Mouse (Mus musculus): ENCODE data around the gene Ncaph2. TPM values are rescaled to one million over a fixed set of nuclear protein-coding genes. Genes with fewer than 3 reads are reported as not detected.

The Ncaph2 gene
- polyA plus RNA-seq, 1 experiment from 2014 or later = 151 TPM

DNA sequence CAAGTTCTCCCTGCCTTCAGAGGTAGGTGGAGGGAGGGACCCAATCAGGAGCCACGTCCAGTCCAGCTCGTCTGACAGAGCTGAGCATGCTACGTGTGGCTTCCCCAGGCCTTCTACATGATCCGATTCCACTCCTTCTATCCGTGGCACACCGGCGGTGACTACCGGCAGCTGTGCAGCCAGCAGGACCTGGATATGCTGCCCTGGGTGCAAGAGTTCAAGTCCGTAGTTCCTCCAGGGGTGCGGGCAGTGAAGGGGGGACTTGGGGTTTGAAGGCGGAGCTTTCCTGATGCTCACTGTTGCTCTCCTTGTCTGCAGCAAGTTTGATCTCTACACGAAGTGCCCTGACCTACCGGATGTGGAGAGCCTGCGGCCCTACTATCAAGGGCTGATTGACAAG, 19.1 kb upstream of the Ncaph2 start:
- no peak overlapping the region for H3K4me3 ChIP-seq (ENCODE audit: low read length)
- ATAC-seq (ENCODE audit: low FRiP score, low TSS enrichment) = no peak
- H3K4me1 ChIP-seq (ENCODE audit: control insufficient read depth, insufficient read depth, low read length) = no peaks in the 10 kb centered on the region
- H3K27ac ChIP-seq (ENCODE audit: low read depth, low read length) = no peak overlapping the region
- H3K36me3 ChIP-seq (ENCODE audit: control insufficient read depth, insufficient read depth, low read length) = no peaks in the 10 kb centered on the region
- H3K4me2 ChIP-seq (replicated peaks; ENCODE audit: low read depth, low read length) = no peak overlapping the region
- no peaks in the 10 kb centered on the region for H3K27me3 ChIP-seq (ENCODE audit: control insufficient read depth, insufficient read depth, low read length)
- H3K9me3 ChIP-seq (ENCODE audit: control insufficient read depth, low read length) = no peaks in the 10 kb centered on the region
- no peak overlapping the region for H3K9ac ChIP-seq (ENCODE audit: low read depth, low read length)
- 89% methylated on average over 14 of the region's 14 CpGs for WGBS

DNA sequence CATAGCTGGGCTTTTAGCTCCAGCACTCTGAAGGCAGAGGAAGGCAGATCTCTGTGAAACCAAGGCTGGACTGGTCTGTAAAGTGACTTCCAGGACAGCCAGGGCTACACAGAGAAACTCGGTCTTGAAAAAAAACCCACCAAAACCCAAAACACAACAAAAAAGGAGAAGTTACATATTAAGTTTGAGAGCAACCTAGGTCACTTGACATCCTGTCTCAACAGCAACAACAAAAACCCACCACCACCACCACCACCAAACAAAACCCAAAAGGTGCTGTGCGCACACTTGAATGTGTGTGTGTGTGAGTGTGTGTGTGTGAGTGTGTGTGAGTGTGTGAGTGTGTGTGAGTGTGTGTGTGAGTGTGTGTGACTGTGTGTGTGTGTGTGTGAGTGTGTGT, 15.8 kb upstream of the Ncaph2 start:
- Histone ChIP-seq H3K27me3 (ENCODE audit: control insufficient read depth, insufficient read depth, low read length) (no peaks in the 10 kb centered on the region), H3K27ac (ENCODE audit: low read depth, low read length) (no peak overlapping the region), H3K4me3 (ENCODE audit: low read length) (no peak overlapping the region), H3K4me2 (replicated peaks; ENCODE audit: low read depth, low read length) (no peak overlapping the region), H3K36me3 (ENCODE audit: control insufficient read depth, insufficient read depth, low read length) (no peaks in the 10 kb centered on the region), H3K9ac (ENCODE audit: low read depth, low read length) (no peak overlapping the region), H3K4me1 (ENCODE audit: control insufficient read depth, insufficient read depth, low read length) (no peaks in the 10 kb centered on the region), H3K9me3 (ENCODE audit: control insufficient read depth, low read length) (no peaks in the 10 kb centered on the region)
- 92% methylated on average over 2 of the region's 2 CpGs for WGBS
- ATAC-seq (ENCODE audit: low FRiP score, low TSS enrichment) = no peak

DNA sequence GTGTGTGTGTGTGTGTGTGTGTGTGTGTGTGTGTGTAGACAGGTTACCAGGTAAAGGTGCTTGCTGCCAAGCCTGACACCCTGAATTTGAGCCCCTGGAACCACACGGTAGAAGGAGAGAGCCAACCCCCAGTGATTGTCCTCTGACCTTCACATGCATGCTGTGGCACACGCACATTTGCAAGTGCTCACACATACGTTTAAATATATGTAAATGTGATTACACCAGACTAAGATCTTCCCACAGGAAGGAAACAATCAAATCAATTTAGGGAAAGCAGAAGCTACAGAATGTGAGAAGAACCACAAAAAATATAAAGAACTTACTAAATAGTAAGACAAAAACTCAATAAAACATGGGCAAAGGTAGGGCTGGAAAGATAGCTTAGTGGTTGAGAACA, 15.4 kb upstream of the Ncaph2 start:
- WGBS = 84% methylated on average over 3 of the region's 3 CpGs
- Histone ChIP-seq H3K4me1 (ENCODE audit: control insufficient read depth, insufficient read depth, low read length) (no peaks in the 10 kb centered on the region), H3K27me3 (ENCODE audit: control insufficient read depth, insufficient read depth, low read length) (no peaks in the 10 kb centered on the region), H3K9me3 (ENCODE audit: control insufficient read depth, low read length) (no peaks in the 10 kb centered on the region), H3K27ac (ENCODE audit: low read depth, low read length) (no peak overlapping the region), H3K36me3 (ENCODE audit: control insufficient read depth, insufficient read depth, low read length) (no peaks in the 10 kb centered on the region), H3K4me3 (ENCODE audit: low read length) (no peak overlapping the region), H3K4me2 (replicated peaks; ENCODE audit: low read depth, low read length) (no peak overlapping the region), H3K9ac (ENCODE audit: low read depth, low read length) (no peak overlapping the region)
- ATAC-seq (ENCODE audit: low FRiP score, low TSS enrichment) = no peak

DNA sequence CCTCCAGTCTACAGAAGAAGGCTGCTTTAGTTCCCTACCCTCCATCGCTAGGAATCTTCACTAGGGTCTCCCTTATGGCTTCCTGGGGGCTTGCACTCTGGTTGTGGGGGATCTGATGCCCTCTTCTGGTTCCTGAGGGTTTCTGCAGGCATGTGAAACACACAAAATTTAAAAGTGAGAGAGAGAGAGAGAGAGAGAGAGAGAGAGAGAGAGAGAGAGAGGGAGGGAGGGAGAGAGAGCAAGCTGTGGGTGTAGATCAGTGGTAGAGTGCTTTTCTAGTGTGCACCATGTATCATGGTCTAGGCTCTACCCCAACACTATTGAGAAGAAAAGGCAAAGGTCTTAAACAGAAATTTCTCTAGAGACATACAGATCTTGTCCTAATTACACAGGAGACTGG, 13.8 kb upstream of the Ncaph2 start:
- Histone ChIP-seq H3K36me3 (ENCODE audit: control insufficient read depth, insufficient read depth, low read length) (no peaks in the 10 kb centered on the region), H3K4me1 (ENCODE audit: control insufficient read depth, insufficient read depth, low read length) (no peaks in the 10 kb centered on the region), H3K9ac (ENCODE audit: low read depth, low read length) (no peak overlapping the region), H3K27me3 (ENCODE audit: control insufficient read depth, insufficient read depth, low read length) (no peaks in the 10 kb centered on the region), H3K27ac (ENCODE audit: low read depth, low read length) (no peak overlapping the region), H3K4me3 (ENCODE audit: low read length) (no peak overlapping the region), H3K4me2 (replicated peaks; ENCODE audit: low read depth, low read length) (no peak overlapping the region), H3K9me3 (ENCODE audit: control insufficient read depth, low read length) (no peaks in the 10 kb centered on the region)
- WGBS = 44% methylated on average over 1 of the region's 1 CpGs
- no peak for ATAC-seq (ENCODE audit: low FRiP score, low TSS enrichment)

DNA sequence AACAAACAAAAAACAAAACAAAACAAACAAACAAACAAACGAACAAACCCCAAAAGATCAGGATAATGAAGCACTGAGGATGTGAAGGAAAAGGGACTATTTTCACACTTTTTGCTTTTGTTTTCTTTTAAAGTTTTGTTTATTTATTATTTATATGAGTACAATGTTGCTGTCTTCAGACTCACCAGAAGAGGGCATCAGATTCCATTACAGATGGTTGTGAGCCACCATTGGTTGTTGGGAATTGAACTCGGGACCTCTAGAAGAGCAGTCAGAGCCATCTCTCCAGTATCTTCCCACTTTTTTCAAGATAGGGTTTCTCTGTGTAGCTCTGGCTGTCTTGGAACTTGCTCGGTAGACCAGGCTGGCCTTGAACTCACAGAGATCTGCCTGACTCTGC, 12.2 kb upstream of the Ncaph2 start:
- no peak for ATAC-seq (ENCODE audit: low FRiP score, low TSS enrichment)

DNA sequence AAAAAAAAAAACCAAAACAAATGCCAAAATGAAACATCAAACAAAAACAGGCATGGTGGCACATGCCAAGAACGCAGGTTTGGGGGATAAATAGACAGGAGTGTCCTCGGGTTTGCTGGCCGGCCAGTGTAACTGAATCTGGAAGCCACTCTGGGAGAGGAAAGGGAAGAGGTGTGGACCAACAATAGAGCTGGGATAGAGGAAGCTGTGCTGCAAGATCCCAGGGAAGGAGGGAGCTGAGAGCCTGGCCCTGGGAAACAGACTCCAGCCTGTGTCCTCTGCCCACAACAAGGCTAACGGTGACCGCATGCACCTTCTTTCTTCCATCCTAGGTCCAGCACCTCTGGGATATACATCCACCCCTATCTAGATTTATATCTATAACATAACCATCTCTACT, 5.1 kb upstream of the Ncaph2 start:
- Histone ChIP-seq H3K27me3 (ENCODE audit: control insufficient read depth, insufficient read depth, low read length) (no peaks in the 10 kb centered on the region), H3K9ac (ENCODE audit: low read depth, low read length) (no peak overlapping the region), H3K4me1 (ENCODE audit: control insufficient read depth, insufficient read depth, low read length) (peaks cover 5% of the 10 kb centered on the region; the same call in 1 of the 2 replicates), H3K4me3 (ENCODE audit: low read length) (no peak overlapping the region), H3K9me3 (ENCODE audit: control insufficient read depth, low read length) (no peaks in the 10 kb centered on the region), H3K27ac (ENCODE audit: low read depth, low read length) (no peak overlapping the region), H3K4me2 (replicated peaks; ENCODE audit: low read depth, low read length) (no peak overlapping the region), H3K36me3 (ENCODE audit: control insufficient read depth, insufficient read depth, low read length) (peaks cover 36% of the 10 kb centered on the region)
- ATAC-seq (ENCODE audit: low FRiP score, low TSS enrichment) = no peak
- 74% methylated on average over 5 of the region's 5 CpGs for WGBS

More for the DNA sequence above, 12.2 kb upstream of the Ncaph2 start:
- no peaks in the 10 kb centered on the region for H3K27me3 ChIP-seq (ENCODE audit: control insufficient read depth, insufficient read depth, low read length)
- H3K9ac ChIP-seq (ENCODE audit: low read depth, low read length) = no peak overlapping the region
- H3K4me3 ChIP-seq (ENCODE audit: low read length) = no peak overlapping the region
- 86% methylated on average over 3 of the region's 3 CpGs for WGBS
- no peaks in the 10 kb centered on the region for H3K36me3 ChIP-seq (ENCODE audit: control insufficient read depth, insufficient read depth, low read length)
- no peak overlapping the region for H3K4me2 ChIP-seq (replicated peaks; ENCODE audit: low read depth, low read length)
- H3K27ac ChIP-seq (ENCODE audit: low read depth, low read length) = no peak overlapping the region
- no peaks in the 10 kb centered on the region for H3K9me3 ChIP-seq (ENCODE audit: control insufficient read depth, low read length)
- no peaks in the 10 kb centered on the region for H3K4me1 ChIP-seq (ENCODE audit: control insufficient read depth, insufficient read depth, low read length)

DNA sequence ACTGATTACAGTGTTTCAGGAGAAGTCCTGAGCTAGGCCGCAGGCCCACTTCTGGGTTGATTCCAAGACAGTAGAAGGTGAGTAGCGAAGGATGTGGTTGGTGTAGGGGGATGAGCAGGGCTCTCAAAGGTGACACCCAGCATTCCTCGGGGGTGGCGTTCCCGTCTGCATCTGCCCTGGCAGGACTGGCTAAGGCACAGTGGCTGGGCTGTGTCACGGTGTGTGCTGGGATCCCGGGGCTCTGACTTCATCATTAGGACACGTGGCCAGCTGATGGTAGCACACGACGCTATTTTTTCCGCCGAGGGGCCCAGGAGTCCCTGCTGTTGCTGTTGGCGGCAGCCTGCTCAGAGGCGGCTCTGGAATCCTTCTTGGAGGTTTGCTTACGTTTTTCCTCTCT, 4.2 kb upstream of the Ncaph2 start:
- peaks cover 5% of the 10 kb centered on the region; the same call in 1 of the 2 replicates for H3K4me1 ChIP-seq (ENCODE audit: control insufficient read depth, insufficient read depth, low read length)
- H3K9ac ChIP-seq (ENCODE audit: low read depth, low read length) = no peak overlapping the region
- no peaks in the 10 kb centered on the region for H3K9me3 ChIP-seq (ENCODE audit: control insufficient read depth, low read length)
- WGBS = 90% methylated on average over 15 of the region's 15 CpGs
- H3K4me2 ChIP-seq (replicated peaks; ENCODE audit: low read depth, low read length) = no peak overlapping the region
- peaks cover 36% of the 10 kb centered on the region for H3K36me3 ChIP-seq (ENCODE audit: control insufficient read depth, insufficient read depth, low read length)
- no peaks in the 10 kb centered on the region for H3K27me3 ChIP-seq (ENCODE audit: control insufficient read depth, insufficient read depth, low read length)
- H3K27ac ChIP-seq (ENCODE audit: low read depth, low read length) = no peak overlapping the region
- no peak overlapping the region for H3K4me3 ChIP-seq (ENCODE audit: low read length)
- ATAC-seq (ENCODE audit: low FRiP score, low TSS enrichment) = no peak

DNA sequence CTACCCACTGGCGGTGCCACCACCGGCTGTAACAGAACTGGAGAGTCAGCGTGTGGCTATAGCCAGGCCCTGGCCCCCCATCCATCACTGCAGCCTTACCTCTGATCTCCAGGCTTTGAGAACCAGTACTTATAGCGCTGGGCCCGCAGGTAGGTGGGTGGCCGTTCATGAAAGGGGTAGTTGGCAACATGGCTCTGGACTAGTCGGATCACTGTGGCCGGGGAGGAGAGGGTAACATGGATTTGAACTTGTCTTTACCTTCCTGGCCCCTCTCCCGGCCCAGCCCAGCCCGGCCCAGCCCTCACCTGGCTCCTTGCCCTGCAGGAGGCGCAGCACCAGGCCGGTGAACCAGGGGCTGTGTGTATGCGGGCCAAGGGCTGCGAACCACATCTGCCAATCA, 3.5 kb upstream of the Ncaph2 start:
- Histone ChIP-seq H3K27me3 (ENCODE audit: control insufficient read depth, insufficient read depth, low read length) (no peaks in the 10 kb centered on the region), H3K9ac (ENCODE audit: low read depth, low read length) (no peak overlapping the region), H3K27ac (ENCODE audit: low read depth, low read length) (no peak overlapping the region), H3K4me1 (ENCODE audit: control insufficient read depth, insufficient read depth, low read length) (peaks cover 7% of the 10 kb centered on the region; the same call in 1 of the 2 replicates), H3K36me3 (ENCODE audit: control insufficient read depth, insufficient read depth, low read length) (peaks cover 36% of the 10 kb centered on the region), H3K9me3 (ENCODE audit: control insufficient read depth, low read length) (no peaks in the 10 kb centered on the region), H3K4me2 (replicated peaks; ENCODE audit: low read depth, low read length) (no peak overlapping the region), H3K4me3 (ENCODE audit: low read length) (no peak overlapping the region)
- no peak for ATAC-seq (ENCODE audit: low FRiP score, low TSS enrichment)
- 97% methylated on average over 14 of the region's 14 CpGs for WGBS

DNA sequence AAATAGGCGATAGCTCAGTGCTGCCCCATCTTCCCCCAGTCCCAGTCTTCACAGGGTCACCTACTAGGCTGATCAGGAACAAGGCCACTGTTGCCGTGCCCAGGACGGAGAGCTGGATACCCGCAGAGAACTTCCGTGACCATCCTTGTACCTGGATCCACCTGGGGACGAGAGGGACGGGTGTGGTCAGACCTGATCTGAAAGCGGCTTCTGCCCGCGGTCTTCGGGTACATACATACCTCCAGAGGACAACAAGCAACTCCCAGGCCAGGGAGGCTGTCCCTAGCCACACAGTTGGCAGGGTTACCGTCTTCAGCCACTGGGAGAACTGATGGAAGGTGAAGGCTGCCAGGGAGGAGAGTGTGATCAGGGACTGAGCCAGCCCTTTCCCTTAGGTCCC, 2.7 kb upstream of the Ncaph2 start:
- Histone ChIP-seq H3K4me1 (ENCODE audit: control insufficient read depth, insufficient read depth, low read length) (peaks cover 11% of the 10 kb centered on the region), H3K9ac (ENCODE audit: low read depth, low read length) (no peak overlapping the region), H3K27me3 (ENCODE audit: control insufficient read depth, insufficient read depth, low read length) (no peaks in the 10 kb centered on the region), H3K36me3 (ENCODE audit: control insufficient read depth, insufficient read depth, low read length) (peaks cover 36% of the 10 kb centered on the region), H3K9me3 (ENCODE audit: control insufficient read depth, low read length) (no peaks in the 10 kb centered on the region), H3K27ac (ENCODE audit: low read depth, low read length) (no peak overlapping the region), H3K4me2 (replicated peaks; ENCODE audit: low read depth, low read length) (no peak overlapping the region), H3K4me3 (ENCODE audit: low read length) (no peak overlapping the region)
- no peak for ATAC-seq (ENCODE audit: low FRiP score, low TSS enrichment)
- WGBS = 94% methylated on average over 12 of the region's 12 CpGs

Data from kidney, embryonic 14.5 days (tissue).